Mouse (Mus musculus) intestine, embryonic 15.5 days (tissue): ENCODE measurements around the gene Pcsk5. TPM values are rescaled to one million over a fixed set of nuclear protein-coding genes. Genes with fewer than 3 reads are reported as not detected.

Experiments
- ATAC-seq: fragments of 200-750 bp; cut with Nextera tagmentation; 2 replicates; pipeline ENCODE4 v1.8.0; 2017; ENCODE audit warnings: moderate TSS enrichment, moderate library complexity
- H3K27ac ChIP-seq: fragments of 300-500 bp; sonication (generic); 2 replicates; pipeline ENCODE4 v1.5.1; 2015; ENCODE audit warnings: mild to moderate bottlenecking, inconsistent platforms
- H3K27me3 ChIP-seq: fragments of 300-500 bp; sonication (generic); replicated peaks from 2 replicates; pipeline ENCODE4 v1.6.1; 2015; ENCODE audit warnings: inconsistent platforms
- H3K36me3 ChIP-seq: fragments of 300-500 bp; sonication (generic); 2 replicates; pipeline ENCODE4 v1.6.1; 2015; ENCODE audit warnings: inconsistent platforms
- H3K4me1 ChIP-seq: fragments of 300-500 bp; sonication (generic); replicated peaks from 2 replicates; pipeline ENCODE4 v1.6.1; 2015; ENCODE audit warnings: inconsistent platforms
- H3K4me2 ChIP-seq: fragments of 300-500 bp; sonication (generic); replicated peaks from 2 replicates; pipeline ENCODE4 v1.6.1; 2015; ENCODE audit warnings: mild to moderate bottlenecking, inconsistent platforms
- H3K4me3 ChIP-seq: fragments of 300-500 bp; sonication (generic); replicated peaks from 2 replicates; pipeline ENCODE4 v1.5.1; 2015; ENCODE audit warnings: inconsistent platforms
- H3K9ac ChIP-seq: fragments of 300-500 bp; sonication (generic); 2 replicates; pipeline ENCODE4 v1.6.1; 2015; ENCODE audit warnings: inconsistent platforms
- H3K9me3 ChIP-seq: fragments of 300-500 bp; sonication (generic); 2 replicates; pipeline ENCODE4 v1.6.1; 2016; ENCODE audit warnings: inconsistent platforms
- WGBS: fragments of 180-500 bp; shearing (Covaris S2); methylation state at CpG from one replicate; pipeline ENCODE4 v1.1.7; 2015; 5-methylcytosine and 5-hydroxymethylcytosine counted together
- polyA plus RNA-seq: library from polyadenylated mRNA; unstranded; fragments of >200 nt; fragmentation: Nextera tagmentation; extraction: Ambion mirVana; gene quantifications from 2 replicates; pipeline ENCODE4 v1.2.1, GENCODE M21; 2015

Gene Pcsk5
- polyA plus RNA-seq, 1 experiment from 2014 or later, result 29.8 TPM

DNA sequence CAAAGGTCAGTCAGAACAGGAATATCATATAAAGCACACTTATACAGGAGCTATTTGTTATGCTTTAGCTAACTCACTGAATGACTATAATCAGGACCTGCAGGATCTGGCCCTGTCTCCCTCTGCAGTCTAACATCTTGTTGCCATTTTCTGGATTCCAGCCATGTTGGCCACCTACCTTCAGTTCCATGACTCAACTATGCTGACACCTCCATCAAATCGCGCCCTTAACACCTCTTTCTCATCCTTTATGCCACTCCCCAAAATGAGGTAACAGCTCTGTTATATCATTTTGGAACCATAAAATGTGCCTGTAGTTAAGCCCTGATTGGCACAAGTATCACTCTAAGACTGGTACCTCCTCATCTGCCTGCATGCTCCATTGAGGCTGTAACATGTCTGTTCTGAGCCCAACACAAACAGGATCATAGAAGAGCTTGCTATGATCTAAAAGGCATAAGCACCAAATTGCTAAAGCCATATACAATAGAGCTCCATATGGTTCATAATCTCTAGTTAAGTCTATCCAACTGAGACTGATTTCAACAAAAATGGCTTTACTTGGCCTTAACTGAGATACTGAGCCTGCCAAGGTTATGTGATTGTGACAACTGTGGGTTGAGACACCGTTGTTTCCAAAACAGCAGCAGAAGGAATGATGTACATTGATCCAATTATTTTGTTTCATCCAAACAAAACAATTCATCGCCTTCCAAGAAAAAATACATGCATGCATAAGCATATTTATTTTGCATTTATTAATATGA is 37.8 kb downstream of the Pcsk5 start:
- ATAC-seq, result no peak
- H3K27me3 ChIP-seq, result no peaks in the 10 kb centered on the region
- no peak overlapping the region for H3K4me2 ChIP-seq
- no peaks in the 10 kb centered on the region for H3K4me1 ChIP-seq
- no peak overlapping the region for H3K27ac ChIP-seq
- WGBS, result 88% methylated on average over 4 of the region's 4 CpGs
- H3K4me3 ChIP-seq, result no peak overlapping the region
- no peak overlapping the region for H3K9ac ChIP-seq
- no peaks in the 10 kb centered on the region for H3K9me3 ChIP-seq
- no peaks in the 10 kb centered on the region for H3K36me3 ChIP-seq

DNA sequence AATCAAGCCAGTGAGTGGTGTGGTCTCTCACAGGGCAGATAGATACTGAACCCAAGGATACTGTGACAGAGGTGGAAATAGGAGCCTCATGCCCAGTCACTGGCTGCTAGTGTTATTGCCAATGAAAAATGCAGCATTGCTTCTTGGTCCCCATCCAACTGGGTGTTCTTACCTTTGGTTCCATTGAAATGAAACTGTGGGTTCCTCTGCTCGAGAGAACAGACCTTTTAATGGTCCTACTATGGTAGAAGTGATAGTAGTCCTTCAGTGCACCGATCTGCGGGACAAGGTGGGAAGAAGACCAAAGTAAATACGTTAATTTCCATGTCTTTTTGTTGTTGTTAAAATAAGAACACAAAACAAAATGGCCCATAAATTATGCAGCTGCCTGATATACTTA is 44.0 kb downstream of the Pcsk5 start:
- no peaks in the 10 kb centered on the region for H3K4me1 ChIP-seq
- H3K4me2 ChIP-seq, result no peak overlapping the region
- H3K4me3 ChIP-seq, result no peak overlapping the region
- no peak for ATAC-seq
- 0 out of 2 replicates have a peak, but pooled peaks cover 3% of the 10 kb centered on the region for H3K36me3 ChIP-seq
- H3K27ac ChIP-seq, result no peak overlapping the region
- WGBS, result 89% methylated on average over 4 of the region's 4 CpGs
- no peak overlapping the region for H3K9ac ChIP-seq
- no peaks in the 10 kb centered on the region for H3K9me3 ChIP-seq
- H3K27me3 ChIP-seq, result no peaks in the 10 kb centered on the region

DNA sequence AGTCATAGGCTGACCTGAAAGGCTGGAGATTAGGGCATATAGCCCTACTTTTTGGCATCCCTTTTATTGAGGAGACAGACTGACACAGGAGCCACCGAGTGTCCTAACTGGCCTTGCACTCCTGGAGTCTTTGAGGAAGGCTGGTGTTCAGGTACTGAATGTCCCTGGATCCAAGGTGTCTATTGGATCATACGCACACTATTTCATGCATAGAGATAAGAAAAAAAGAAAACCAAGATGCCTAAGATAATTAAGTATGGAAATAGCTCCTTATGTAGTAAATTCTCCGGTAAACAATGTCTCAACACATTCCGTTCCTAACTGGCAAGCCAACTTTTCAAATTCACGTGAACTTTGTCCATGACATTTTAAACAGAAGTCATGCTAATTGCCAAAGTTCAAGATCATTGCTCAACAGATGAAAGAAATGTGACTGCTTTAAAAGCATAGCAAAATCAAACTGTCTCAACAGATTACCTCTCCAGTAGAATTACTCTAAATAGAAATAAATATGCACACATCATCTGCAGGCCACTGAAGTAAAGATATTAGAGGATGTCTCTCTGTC is 45.9 kb downstream of the Pcsk5 start:
- H3K9ac ChIP-seq, result no peak overlapping the region
- ATAC-seq, result no peak
- 0 out of 2 replicates have a peak, but pooled peaks cover 3% of the 10 kb centered on the region for H3K36me3 ChIP-seq
- no peak overlapping the region for H3K4me3 ChIP-seq
- H3K27me3 ChIP-seq, result no peaks in the 10 kb centered on the region
- 72% methylated on average over 5 of the region's 5 CpGs for WGBS
- no peak overlapping the region for H3K27ac ChIP-seq
- no peak overlapping the region for H3K4me2 ChIP-seq
- H3K9me3 ChIP-seq, result no peaks in the 10 kb centered on the region
- H3K4me1 ChIP-seq, result no peaks in the 10 kb centered on the region

- no peak overlapping the region for H3K4me3 ChIP-seq
- H3K36me3 ChIP-seq, result 0 out of 2 replicates have a peak, but pooled peaks cover 3% of the 10 kb centered on the region
- no peak overlapping the region for H3K27ac ChIP-seq
- H3K4me2 ChIP-seq, result no peak overlapping the region
- H3K27me3 ChIP-seq, result no peaks in the 10 kb centered on the region
- no peak overlapping the region for H3K9ac ChIP-seq
- 74% methylated on average over 10 of the region's 10 CpGs for WGBS
- H3K9me3 ChIP-seq, result no peaks in the 10 kb centered on the region
- H3K4me1 ChIP-seq, result no peaks in the 10 kb centered on the region
- ATAC-seq, result no peak
Observed at GRCm38 (mm10) chr19:17788617-17789317, 48.7 kb downstream of the Pcsk5 start.

- Histone ChIP-seq H3K4me1 (no peaks in the 10 kb centered on the region), H3K9ac (no peak overlapping the region), H3K4me2 (no peak overlapping the region), H3K9me3 (no peaks in the 10 kb centered on the region), H3K4me3 (no peak overlapping the region), H3K27me3 (no peaks in the 10 kb centered on the region), H3K36me3 (no peaks in the 10 kb centered on the region), H3K27ac (no peak overlapping the region)
- no peak for ATAC-seq
- WGBS, result 73% methylated on average over 3 of the region's 3 CpGs
Observed at GRCm38 (mm10) chr19:17786744-17787143, 50.7 kb downstream of the Pcsk5 start.

GRCm38 (mm10) chr19:17784401-17785192 is 52.8 kb downstream of the Pcsk5 start:
- WGBS, result 70% methylated on average over 2 of the region's 2 CpGs
- Histone ChIP-seq H3K4me3 (no peak overlapping the region), H3K27ac (no peak overlapping the region), H3K4me1 (no peaks in the 10 kb centered on the region), H3K27me3 (no peaks in the 10 kb centered on the region), H3K9me3 (no peaks in the 10 kb centered on the region), H3K9ac (no peak overlapping the region), H3K4me2 (no peak overlapping the region), H3K36me3 (no peaks in the 10 kb centered on the region)
- ATAC-seq, result no peak

DNA sequence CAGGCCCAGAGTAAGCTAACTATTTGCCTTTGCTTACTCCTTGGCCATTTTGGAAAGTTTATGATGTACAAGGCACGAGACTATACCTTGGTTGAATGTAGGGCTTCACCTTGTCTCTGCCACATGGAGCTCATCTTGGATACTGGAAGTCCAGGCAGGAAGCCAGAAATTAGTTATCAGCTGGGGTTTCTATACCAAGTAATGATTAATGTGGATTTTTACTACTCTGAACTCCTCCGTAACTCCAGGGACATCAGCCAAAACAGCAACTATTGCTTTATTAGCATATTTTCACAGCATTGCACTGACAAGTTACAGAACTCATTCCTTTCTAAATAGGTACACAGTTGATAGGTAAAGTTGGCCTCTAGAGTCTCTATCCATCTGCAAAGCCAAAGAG is 54.2 kb downstream of the Pcsk5 start:
- ATAC-seq, result no peak
- H3K4me1 ChIP-seq, result 0 out of 2 replicates have a peak, but pooled peaks cover 2% of the 10 kb centered on the region
- H3K9ac ChIP-seq, result no peak overlapping the region
- H3K4me2 ChIP-seq, result no peak overlapping the region
- H3K27me3 ChIP-seq, result no peaks in the 10 kb centered on the region
- no peaks in the 10 kb centered on the region for H3K9me3 ChIP-seq
- no peaks in the 10 kb centered on the region for H3K36me3 ChIP-seq
- H3K27ac ChIP-seq, result no peak overlapping the region
- 65% methylated on average over 2 of the region's 2 CpGs for WGBS
- no peak overlapping the region for H3K4me3 ChIP-seq

- Histone ChIP-seq H3K9ac (no peak overlapping the region), H3K36me3 (no peaks in the 10 kb centered on the region), H3K4me3 (no peak overlapping the region), H3K27ac (peak overlapping the region; percentile 36; the same call in 1 of the 2 replicates), H3K27me3 (no peaks in the 10 kb centered on the region), H3K4me2 (no peak overlapping the region), H3K4me1 (0 out of 2 replicates have a peak, but pooled peaks cover 2% of the 10 kb centered on the region), H3K9me3 (no peaks in the 10 kb centered on the region)
- ATAC-seq, result peak; percentile 81
- 54% methylated on average over 4 of the region's 4 CpGs for WGBS
Observed at GRCm38 (mm10) chr19:17781323-17781722, 56.1 kb downstream of the Pcsk5 start.

- WGBS, result 52% methylated on average over 2 of the region's 2 CpGs
- Histone ChIP-seq H3K36me3 (no peaks in the 10 kb centered on the region), H3K9me3 (no peaks in the 10 kb centered on the region), H3K27ac (peak overlapping the region; percentile 51; the same call in 1 of the 2 replicates), H3K4me3 (no peak overlapping the region), H3K9ac (no peak overlapping the region), H3K27me3 (no peaks in the 10 kb centered on the region), H3K4me1 (peaks cover 6% of the 10 kb centered on the region; the same call in 1 of the 2 replicates), H3K4me2 (no peak overlapping the region)
- peak; percentile 96 for ATAC-seq
Observed at GRCm38 (mm10) chr19:17775943-17776342, 61.5 kb downstream of the Pcsk5 start.

DNA sequence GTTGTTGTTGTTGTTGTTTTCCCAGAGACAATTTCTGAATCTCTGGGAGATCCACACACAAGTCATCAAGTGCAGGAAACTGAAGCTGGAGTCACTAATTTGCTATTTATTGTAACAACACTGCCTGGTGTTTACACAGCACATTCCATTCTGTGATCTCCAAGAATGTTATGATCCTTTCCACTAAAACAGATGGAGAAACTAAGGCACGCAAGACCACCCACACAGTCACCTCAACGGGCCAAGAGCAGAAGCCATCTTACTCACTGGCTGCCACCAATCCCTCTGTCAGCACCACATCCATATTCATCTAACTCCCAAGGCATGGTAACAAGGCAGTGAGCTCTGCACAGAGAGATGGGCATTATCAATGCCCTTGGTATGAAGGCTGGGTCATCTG is 62.3 kb downstream of the Pcsk5 start:
- Histone ChIP-seq H3K4me3 (no peak overlapping the region), H3K36me3 (no peaks in the 10 kb centered on the region), H3K4me2 (no peak overlapping the region), H3K27ac (no peak overlapping the region), H3K9ac (no peak overlapping the region), H3K27me3 (no peaks in the 10 kb centered on the region), H3K4me1 (peaks cover 6% of the 10 kb centered on the region; the same call in 1 of the 2 replicates), H3K9me3 (no peaks in the 10 kb centered on the region)
- 28% methylated on average over 2 of the region's 2 CpGs for WGBS
- ATAC-seq, result 0 out of 2 replicates have a peak, but pooled peaks have one; percentile 3

DNA sequence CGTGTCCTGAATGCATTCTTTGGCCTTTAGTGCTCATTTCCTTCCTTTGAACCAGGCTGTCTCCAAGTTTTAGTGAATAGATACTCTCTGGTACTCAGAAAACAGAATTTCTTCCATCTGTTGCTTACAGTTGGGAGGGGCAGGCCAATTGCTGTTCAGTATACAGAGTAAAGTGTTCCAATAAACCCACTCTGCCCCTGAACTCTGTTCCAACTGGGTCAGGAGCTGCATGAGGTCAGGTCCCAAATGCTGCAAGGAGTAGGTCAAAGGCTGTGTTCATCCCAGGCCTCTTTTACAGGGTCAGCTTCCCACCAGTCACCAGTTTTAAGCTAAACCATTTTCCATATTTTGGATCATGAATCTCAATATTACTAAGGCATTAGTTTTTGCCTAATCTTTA is 63.4 kb downstream of the Pcsk5 start:
- Histone ChIP-seq H3K4me2 (no peak overlapping the region), H3K27ac (no peak overlapping the region), H3K4me3 (no peak overlapping the region), H3K9me3 (no peaks in the 10 kb centered on the region), H3K27me3 (no peaks in the 10 kb centered on the region), H3K4me1 (peaks cover 6% of the 10 kb centered on the region; the same call in 1 of the 2 replicates), H3K36me3 (no peaks in the 10 kb centered on the region), H3K9ac (no peak overlapping the region)
- no peak for ATAC-seq
- WGBS, result 52% methylated on average over 1 of the region's 1 CpGs
